Mouse (Mus musculus): Measurements from ENCODE around the gene Gipr. TPM values are rescaled to one million over a fixed set of nuclear protein-coding genes. Genes with fewer than 3 reads are reported as not detected.

Gene Gipr
- polyA plus RNA-seq, 1 experiment, result 0.43 TPM

DNA sequence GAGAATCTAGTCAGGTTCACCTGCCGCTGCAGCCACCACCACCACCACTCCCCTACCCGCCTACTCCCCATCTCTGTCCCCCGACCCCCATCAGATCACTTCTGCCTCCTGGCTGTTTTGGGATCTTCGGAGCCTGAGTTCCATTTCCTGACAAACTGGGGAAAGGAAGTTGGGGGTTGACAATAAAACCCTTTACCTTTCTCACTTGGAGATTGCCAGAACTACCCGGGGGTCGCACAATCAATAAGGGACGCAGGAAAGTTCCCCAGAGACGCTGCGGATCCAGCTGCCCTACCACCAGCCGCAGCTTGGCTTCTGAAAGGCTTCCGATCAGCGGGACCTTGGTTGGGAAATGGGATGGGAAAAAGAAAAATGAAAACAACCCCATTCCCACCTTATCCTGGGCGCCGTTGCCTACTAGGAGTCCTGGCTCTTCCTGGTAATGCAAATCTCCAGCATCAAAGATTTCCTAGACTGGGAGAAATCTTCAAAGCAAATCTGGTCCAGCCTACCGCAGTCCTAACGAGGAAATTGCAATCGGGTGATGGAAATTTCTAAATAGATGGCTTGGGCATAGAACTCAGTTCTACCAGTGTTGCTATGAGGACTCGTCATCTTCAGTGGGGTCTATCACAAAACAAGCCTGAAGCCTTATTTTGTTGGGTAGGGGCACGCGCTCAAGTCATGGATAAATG lies 17.6 kb downstream of the Gipr start:
- Histone ChIP-seq H3K4me3 (ENCODE audit: insufficient read depth, poor library complexity, severe bottlenecking) (peak overlapping the region; percentile 44), H3K79me2 (ENCODE audit: control insufficient read depth, insufficient read depth) (peaks cover 39% of the 10 kb centered on the region)

GRCm38 (mm10) chr7:19147497-19148045 lies 18.4 kb downstream of the Gipr start:
- Histone ChIP-seq H3K36me3 (ENCODE audit: control insufficient read depth, insufficient read depth) (peaks cover 6% of the 10 kb centered on the region), H3ac (ENCODE audit: control insufficient read depth, insufficient read length, low read depth) (no peak overlapping the region), H3K79me3 (ENCODE audit: low read depth) (peaks cover 17% of the 10 kb centered on the region), H3K4me3 (ENCODE audit: insufficient read depth, poor library complexity, severe bottlenecking) (peak overlapping the region; percentile 44), H3K79me2 (ENCODE audit: control insufficient read depth, insufficient read depth) (peaks cover 39% of the 10 kb centered on the region), H3K27me3 (ENCODE audit: control insufficient read depth, insufficient read depth, insufficient read length) (no peaks in the 10 kb centered on the region)
- TF ChIP-seq CTCF (IDR thresholded peaks at IDR 0.05; ENCODE audit: control insufficient read depth, insufficient read depth, insufficient read length), result no peak
- no peak for TF ChIP-seq MYOG (IDR thresholded peaks at IDR 0.05; ENCODE audit: control insufficient read depth, extremely low read depth, insufficient read length)
- TF ChIP-seq MYOD1 (IDR thresholded peaks at IDR 0.05; ENCODE audit: control insufficient read depth, insufficient read length, low read depth), result no peak
- no peak for TF ChIP-seq FOSL1 (IDR thresholded peaks at IDR 0.05; ENCODE audit: insufficient read depth, low read length, poor library complexity, severe bottlenecking)
- no peak for TF ChIP-seq USF1 (IDR thresholded peaks at IDR 0.05; ENCODE audit: low read depth)
- TF ChIP-seq CEBPB (IDR thresholded peaks at IDR 0.05; ENCODE audit: low read depth), result no peak
- no peak for TF ChIP-seq MAX (IDR thresholded peaks at IDR 0.05)

More for the DNA sequence above, 17.6 kb downstream of the Gipr start:
- Histone ChIP-seq H3ac (ENCODE audit: control insufficient read depth, insufficient read length, low read depth) (peak overlapping the region; percentile 81), H3K79me3 (ENCODE audit: low read depth) (peaks cover 17% of the 10 kb centered on the region), H3K27me3 (ENCODE audit: control insufficient read depth, insufficient read depth, insufficient read length) (no peaks in the 10 kb centered on the region), H3K36me3 (ENCODE audit: control insufficient read depth, insufficient read depth) (peaks cover 10% of the 10 kb centered on the region)
- TF ChIP-seq CEBPB (IDR thresholded peaks at IDR 0.05; ENCODE audit: low read depth) (no peak), MYOD1 (IDR thresholded peaks at IDR 0.05; ENCODE audit: control insufficient read depth, insufficient read length, low read depth) (no peak), MYOG (IDR thresholded peaks at IDR 0.05; ENCODE audit: control insufficient read depth, extremely low read depth, insufficient read length) (no peak), MAX (IDR thresholded peaks at IDR 0.05) (no peak), USF1 (IDR thresholded peaks at IDR 0.05; ENCODE audit: low read depth) (no peak), CTCF (IDR thresholded peaks at IDR 0.05; ENCODE audit: control insufficient read depth, insufficient read depth, insufficient read length) (no peak), FOSL1 (IDR thresholded peaks at IDR 0.05; ENCODE audit: insufficient read depth, low read length, poor library complexity, severe bottlenecking) (no peak)

- H3K79me3 ChIP-seq (ENCODE audit: low read depth), result peaks cover 15% of the 10 kb centered on the region
- peaks cover 34% of the 10 kb centered on the region for H3K79me2 ChIP-seq (ENCODE audit: control insufficient read depth, insufficient read depth)
- no peak for TF ChIP-seq MAX (IDR thresholded peaks at IDR 0.05)
- TF ChIP-seq FOSL1 (IDR thresholded peaks at IDR 0.05; ENCODE audit: insufficient read depth, low read length, poor library complexity, severe bottlenecking), result no peak
- no peak for TF ChIP-seq CEBPB (IDR thresholded peaks at IDR 0.05; ENCODE audit: low read depth)
- no peak for TF ChIP-seq CTCF (IDR thresholded peaks at IDR 0.05; ENCODE audit: control insufficient read depth, insufficient read depth, insufficient read length)
- TF ChIP-seq MYOD1 (IDR thresholded peaks at IDR 0.05; ENCODE audit: control insufficient read depth, insufficient read length, low read depth), result no peak
- TF ChIP-seq USF1 (IDR thresholded peaks at IDR 0.05; ENCODE audit: low read depth), result no peak
- no peak for TF ChIP-seq MYOG (IDR thresholded peaks at IDR 0.05; ENCODE audit: control insufficient read depth, extremely low read depth, insufficient read length)
- no peaks in the 10 kb centered on the region for H3K27me3 ChIP-seq (ENCODE audit: control insufficient read depth, insufficient read depth, insufficient read length)
- H3K4me3 ChIP-seq (ENCODE audit: insufficient read depth, poor library complexity, severe bottlenecking), result no peak overlapping the region
- H3K36me3 ChIP-seq (ENCODE audit: control insufficient read depth, insufficient read depth), result peaks cover 1% of the 10 kb centered on the region
- no peak overlapping the region for H3ac ChIP-seq (ENCODE audit: control insufficient read depth, insufficient read length, low read depth)
These were observed 19.1 kb downstream of the Gipr start for GRCm38 (mm10) chr7:19146793-19147192.

- H3ac ChIP-seq (ENCODE audit: control insufficient read depth, insufficient read length, low read depth), result no peak overlapping the region
- peaks cover 3% of the 10 kb centered on the region for H3K79me3 ChIP-seq (ENCODE audit: low read depth)
- H3K4me3 ChIP-seq (ENCODE audit: insufficient read depth, poor library complexity, severe bottlenecking), result no peak overlapping the region
- peaks cover 11% of the 10 kb centered on the region for H3K79me2 ChIP-seq (ENCODE audit: control insufficient read depth, insufficient read depth)
- no peaks in the 10 kb centered on the region for H3K27me3 ChIP-seq (ENCODE audit: control insufficient read depth, insufficient read depth, insufficient read length)
- peaks cover 9% of the 10 kb centered on the region for H3K36me3 ChIP-seq (ENCODE audit: control insufficient read depth, insufficient read depth)
- TF ChIP-seq MAX (IDR thresholded peaks at IDR 0.05) (no peak), MYOG (IDR thresholded peaks at IDR 0.05; ENCODE audit: control insufficient read depth, extremely low read depth, insufficient read length) (no peak), CTCF (IDR thresholded peaks at IDR 0.05; ENCODE audit: control insufficient read depth, insufficient read depth, insufficient read length) (peak; percentile 18), USF1 (IDR thresholded peaks at IDR 0.05; ENCODE audit: low read depth) (no peak), CEBPB (IDR thresholded peaks at IDR 0.05; ENCODE audit: low read depth) (no peak)
These were observed 28.5 kb downstream of the Gipr start for GRCm38 (mm10) chr7:19137380-19137779.

DNA sequence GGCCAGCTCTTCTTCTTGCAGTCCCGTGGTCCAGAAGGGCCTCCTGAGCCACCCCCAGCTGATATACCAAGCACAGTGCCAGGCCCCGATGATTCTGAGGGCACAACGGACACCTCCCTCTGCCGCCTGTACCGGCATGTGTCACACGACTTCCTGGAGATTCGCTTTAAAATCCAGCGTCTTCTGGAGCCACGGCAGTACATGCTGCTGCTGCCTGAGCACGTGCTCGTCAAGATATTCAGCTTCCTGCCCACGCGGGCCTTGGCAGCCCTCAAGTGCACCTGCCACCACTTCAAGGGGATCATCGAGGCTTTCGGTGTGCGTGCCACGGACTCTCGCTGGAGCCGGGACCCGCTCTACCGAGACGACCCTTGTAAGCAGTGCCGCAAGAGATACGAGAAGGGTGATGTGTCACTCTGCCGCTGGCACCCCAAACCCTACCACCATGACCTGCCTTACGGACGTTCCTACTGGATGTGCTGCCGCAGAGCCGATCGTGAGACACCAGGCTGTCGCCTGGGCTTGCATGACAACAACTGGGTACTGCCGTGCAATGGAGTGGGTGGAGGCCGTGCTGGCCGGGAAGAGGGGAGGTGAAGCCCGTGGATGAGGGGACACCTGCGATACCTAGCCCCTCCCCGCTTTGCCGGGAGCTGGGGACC lies 29.1 kb downstream of the Gipr start:
- no peak overlapping the region for H3K4me3 ChIP-seq (ENCODE audit: insufficient read depth, poor library complexity, severe bottlenecking)
- peaks cover 9% of the 10 kb centered on the region for H3K36me3 ChIP-seq (ENCODE audit: control insufficient read depth, insufficient read depth)
- H3K27me3 ChIP-seq (ENCODE audit: control insufficient read depth, insufficient read depth, insufficient read length), result no peaks in the 10 kb centered on the region
- peaks cover 3% of the 10 kb centered on the region for H3K79me3 ChIP-seq (ENCODE audit: low read depth)
- peaks cover 16% of the 10 kb centered on the region for H3K79me2 ChIP-seq (ENCODE audit: control insufficient read depth, insufficient read depth)
- TF ChIP-seq MAX (IDR thresholded peaks at IDR 0.05) (no peak), FOSL1 (IDR thresholded peaks at IDR 0.05; ENCODE audit: insufficient read depth, low read length, poor library complexity, severe bottlenecking) (no peak), CEBPB (IDR thresholded peaks at IDR 0.05; ENCODE audit: low read depth) (no peak), CTCF (IDR thresholded peaks at IDR 0.05; ENCODE audit: control insufficient read depth, insufficient read depth, insufficient read length) (no peak), MYOD1 (IDR thresholded peaks at IDR 0.05; ENCODE audit: control insufficient read depth, insufficient read length, low read depth) (no peak), USF1 (IDR thresholded peaks at IDR 0.05; ENCODE audit: low read depth) (no peak), MYOG (IDR thresholded peaks at IDR 0.05; ENCODE audit: control insufficient read depth, extremely low read depth, insufficient read length) (no peak)
- H3ac ChIP-seq (ENCODE audit: control insufficient read depth, insufficient read length, low read depth), result no peak overlapping the region

All from C2C12 (cell line).